Mouse (Mus musculus): ENCODE data around the gene Fbxl2.
"Not testable (repeated sequence)": the region's sequence is repeated elsewhere in the genome, so short reads cannot be mapped to it uniquely, and the experiment has no call there.

- not testable (repeated sequence) for TF ChIP-seq POLR2A (IDR thresholded peaks at IDR 0.05; ENCODE audit: borderline replicate concordance, control insufficient read depth, low read depth, low read length); CTCF (IDR thresholded peaks at IDR 0.05; ENCODE audit: control insufficient read depth, insufficient read depth, low read length)
These were observed 42.9 kb upstream of the Fbxl2 start for GRCm38 (mm10) chr9:114088885-114089284.
